Mouse (Mus musculus) heart, embryonic 16.5 days (tissue): ENCODE data around the gene Abcg4. TPM values are rescaled to one million over a fixed set of nuclear protein-coding genes. Genes with fewer than 3 reads are reported as not detected.
"Not testable (repeated sequence)": the region's sequence is repeated elsewhere in the genome, so short reads cannot be mapped to it uniquely, and the experiment has no call there.

Source experiments
- ATAC-seq: fragments of 200-750 bp; cut with Nextera tagmentation; replicated peaks from 2 replicates; pipeline ENCODE4 v1.8.0; 2017; ENCODE audit warnings: moderate number of reproducible peaks; ENCODE audit not compliant: insufficient read depth, low FRiP score; ENCODE audit errors: extremely low read depth
- H3K27ac ChIP-seq: fragments of 300-500 bp; sonication (generic); 2 replicates; pipeline ENCODE4 v1.5.1; 2014; ENCODE audit warnings: mild to moderate bottlenecking, low read length, control low read depth, moderate library complexity
- H3K27me3 ChIP-seq: fragments of 300-500 bp; sonication (generic); 2 replicates; pipeline ENCODE4 v1.6.1; 2014; ENCODE audit warnings: low read length, mixed read lengths; ENCODE audit not compliant: control insufficient read depth, insufficient read depth
- H3K36me3 ChIP-seq: fragments of 300-500 bp; sonication (generic); 2 replicates; pipeline ENCODE4 v1.6.1; 2014; ENCODE audit not compliant: control insufficient read depth, insufficient read depth
- H3K4me1 ChIP-seq: fragments of 300-500 bp; sonication (generic); 2 replicates; pipeline ENCODE4 v1.6.1; 2014; ENCODE audit warnings: low read length, mixed read lengths; ENCODE audit not compliant: control insufficient read depth, insufficient read depth
- H3K4me2 ChIP-seq: fragments of 300-500 bp; sonication (generic); 2 replicates; pipeline ENCODE4 v1.6.1; 2014; ENCODE audit warnings: low read depth, mild to moderate bottlenecking, control low read depth, low read length
- H3K4me3 ChIP-seq: fragments of 300-500 bp; sonication (generic); 2 replicates; pipeline ENCODE4 v1.5.1; 2014; ENCODE audit warnings: mild to moderate bottlenecking, control low read depth, low read length
- H3K9ac ChIP-seq: fragments of 300-500 bp; sonication (generic); 2 replicates; pipeline ENCODE4 v1.6.1; 2014; ENCODE audit warnings: low read length, control low read depth
- H3K9me3 ChIP-seq: fragments of 300-500 bp; sonication (generic); replicated peaks from 2 replicates; pipeline ENCODE4 v1.6.1; 2016; ENCODE audit warnings: low read length; ENCODE audit not compliant: control insufficient read depth
- WGBS: fragments of 180-500 bp; shearing (Covaris S2); extraction: QIAGEN DNeasy Blood & Tissue Kit; methylation state at CpG from one replicate; pipeline ENCODE4 v1.1.7; 2014; 5-methylcytosine and 5-hydroxymethylcytosine counted together
- polyA plus RNA-seq: library from polyadenylated mRNA; unstranded; fragments of >200 nt; fragmentation: Nextera tagmentation; extraction: Ambion mirVana; gene quantifications from 2 replicates; pipeline ENCODE4 v1.2.1, GENCODE M21; 2015

Abcg4 gene
- polyA plus RNA-seq, 1 experiment from 2014 or later: 1.9 TPM

- peaks cover 21% of the 10 kb centered on the region for H3K4me1 ChIP-seq
- ATAC-seq, H3K36me3 ChIP-seq, H3K9me3 ChIP-seq, H3K9ac ChIP-seq, H3K4me2 ChIP-seq, H3K27ac ChIP-seq, H3K4me3 ChIP-seq, H3K27me3 ChIP-seq: not testable (repeated sequence)
- WGBS: 67% methylated on average over 4 of the region's 4 CpGs
These were observed 35.2 kb upstream of the Abcg4 start for GRCm38 (mm10) chr9:44323656-44324055.

- H3K27ac ChIP-seq: peak overlapping the region; percentile 87
- peak overlapping the region; percentile 77 for H3K9ac ChIP-seq
- H3K27me3 ChIP-seq: no peaks in the 10 kb centered on the region
- peaks cover 5% of the 10 kb centered on the region for H3K36me3 ChIP-seq
- no peak for ATAC-seq
- H3K9me3 ChIP-seq: no peaks in the 10 kb centered on the region
- peak overlapping the region; percentile 62 for H3K4me3 ChIP-seq
- 16% methylated on average over 6 of the region's 6 CpGs for WGBS
- H3K4me1 ChIP-seq: peaks cover 23% of the 10 kb centered on the region
- peak overlapping the region; percentile 88 for H3K4me2 ChIP-seq
These were observed 32.4 kb upstream of the Abcg4 start for GRCm38 (mm10) chr9:44320799-44321133.

- Histone ChIP-seq H3K36me3 (peaks cover 6% of the 10 kb centered on the region), H3K4me1 (peaks cover 23% of the 10 kb centered on the region), H3K27ac (peak within 1 kb of the TSS; percentile 87), H3K27me3 (no peaks in the 10 kb centered on the region), H3K4me2 (peak within 1 kb of the TSS; percentile 88), H3K9ac (peak within 1 kb of the TSS; percentile 77), H3K9me3 (no peaks in the 10 kb centered on the region), H3K4me3 (peak within 1 kb of the TSS; percentile 62)
- peak; percentile 99 for ATAC-seq
- under 1% methylated on average over 63 of the region's 67 CpGs for WGBS
These were observed 31.7 kb upstream of the Abcg4 start, which contains the start of gene C2cd2l for GRCm38 (mm10) chr9:44319887-44320798. Gene C2cd2l (minus strand): TSS chr9:44320285.

- H3K36me3 ChIP-seq: peaks cover 13% of the 10 kb centered on the region
- H3K4me2 ChIP-seq: peak overlapping the region; percentile 77
- H3K4me1 ChIP-seq: peaks cover 23% of the 10 kb centered on the region
- H3K27me3 ChIP-seq: no peaks in the 10 kb centered on the region
- WGBS: 4% methylated on average over 37 of the region's 37 CpGs
- peak; percentile 11; the same call in 1 of the 2 replicates for ATAC-seq
- peak overlapping the region; percentile 2 for H3K27ac ChIP-seq
- H3K9me3 ChIP-seq: no peaks in the 10 kb centered on the region
- peak overlapping the region; percentile 74 for H3K9ac ChIP-seq
- H3K4me3 ChIP-seq: peak overlapping the region; percentile 62
These were observed 30.9 kb upstream of the Abcg4 start for GRCm38 (mm10) chr9:44319105-44319886.

- no peaks in the 10 kb centered on the region for H3K9me3 ChIP-seq
- peaks cover 23% of the 10 kb centered on the region for H3K4me1 ChIP-seq
- peaks cover 14% of the 10 kb centered on the region for H3K36me3 ChIP-seq
- WGBS: 32% methylated on average over 3 of the region's 3 CpGs
- ATAC-seq: no peak
- no peaks in the 10 kb centered on the region for H3K27me3 ChIP-seq
- peak overlapping the region; percentile 77 for H3K4me2 ChIP-seq
- peak overlapping the region; percentile 74 for H3K9ac ChIP-seq
- peak overlapping the region; percentile 62 for H3K4me3 ChIP-seq
- no peak overlapping the region for H3K27ac ChIP-seq
These were observed 30.3 kb upstream of the Abcg4 start for GRCm38 (mm10) chr9:44318826-44319095.

GRCm38 (mm10) chr9:44318076-44318825 lies 29.8 kb upstream of the Abcg4 start:
- peaks cover 23% of the 10 kb centered on the region for H3K4me1 ChIP-seq
- no peaks in the 10 kb centered on the region for H3K27me3 ChIP-seq
- peak overlapping the region; percentile 62 for H3K4me3 ChIP-seq
- H3K9me3 ChIP-seq: no peaks in the 10 kb centered on the region
- H3K9ac ChIP-seq: peak overlapping the region; percentile 74
- peak overlapping the region; percentile 77 for H3K4me2 ChIP-seq
- peak overlapping the region; percentile 16; the same call in 1 of the 2 replicates for H3K27ac ChIP-seq
- no peak for ATAC-seq
- WGBS: 59% methylated on average over 5 of the region's 5 CpGs
- H3K36me3 ChIP-seq: peaks cover 19% of the 10 kb centered on the region

GRCm38 (mm10) chr9:44317452-44317851 lies 29.0 kb upstream of the Abcg4 start:
- Histone ChIP-seq H3K4me3 (no peak overlapping the region), H3K36me3 (peaks cover 20% of the 10 kb centered on the region), H3K27ac (no peak overlapping the region), H3K4me1 (peaks cover 23% of the 10 kb centered on the region), H3K4me2 (no peak overlapping the region), H3K27me3 (no peaks in the 10 kb centered on the region), H3K9me3 (no peaks in the 10 kb centered on the region), H3K9ac (no peak overlapping the region)
- no peak for ATAC-seq
- 72% methylated on average over 4 of the region's 4 CpGs for WGBS

GRCm38 (mm10) chr9:44314910-44315309 lies 26.5 kb upstream of the Abcg4 start:
- H3K9me3 ChIP-seq: no peaks in the 10 kb centered on the region
- 89% methylated on average over 18 of the region's 18 CpGs for WGBS
- no peak overlapping the region for H3K27ac ChIP-seq
- no peak for ATAC-seq
- peaks cover 18% of the 10 kb centered on the region for H3K4me1 ChIP-seq
- no peaks in the 10 kb centered on the region for H3K27me3 ChIP-seq
- peaks cover 22% of the 10 kb centered on the region for H3K36me3 ChIP-seq
- H3K4me2 ChIP-seq: no peak overlapping the region
- no peak overlapping the region for H3K9ac ChIP-seq
- no peak overlapping the region for H3K4me3 ChIP-seq
